ENCODE assay signal across 8 mouse cellular contexts in the genomic region with DNA sequence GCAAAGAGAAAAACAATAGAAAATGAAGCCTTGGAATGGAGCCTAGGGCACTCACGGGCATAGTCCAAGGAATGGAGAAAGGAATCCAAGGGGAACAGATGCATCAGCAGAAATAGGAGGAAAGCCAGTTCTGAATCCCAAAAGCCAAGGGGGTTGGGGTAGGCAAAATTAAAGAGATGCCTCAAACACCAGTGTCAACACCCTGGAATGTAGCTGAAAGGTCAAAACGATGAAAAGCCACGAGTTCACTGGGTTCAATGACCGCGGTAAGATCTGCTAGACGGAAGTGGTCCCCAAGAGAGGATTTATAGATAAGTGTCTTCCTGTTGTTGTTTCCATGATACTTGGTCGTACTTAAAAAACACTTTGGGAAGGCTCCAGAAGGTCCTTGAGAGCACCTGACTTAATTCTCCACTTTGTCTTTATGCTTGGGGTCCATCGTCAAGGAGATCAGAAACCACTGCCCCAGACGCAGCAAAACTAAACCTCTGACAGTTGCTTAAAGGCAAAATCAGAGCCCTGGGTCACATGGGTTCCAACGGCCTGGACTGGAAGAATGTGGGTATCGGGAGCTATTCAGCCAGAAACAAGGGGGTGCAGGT. TPM values are rescaled to one million over a fixed set of nuclear protein-coding genes. Genes with fewer than 3 reads are reported as not detected.
DNase-seq lines count a peak whose midpoint lies in the region; ATAC-seq lines count a peak whose summit lies in the region.

No protein-coding gene starts in this region.

- H3K9ac ChIP-seq in limb, embryonic 13.5 days: peak overlapping the region; percentile 85
- peak overlapping the region; percentile 88 for H3K9ac ChIP-seq in midbrain, embryonic 14.5 days (replicated peaks; ENCODE audit: low read length)

- WGBS in limb, embryonic 13.5 days: under 1% methylated on average over 11 of the region's 11 CpGs
- WGBS in midbrain, embryonic 14.5 days: 2% methylated on average over 11 of the region's 11 CpGs

- peaks cover 7% of the 10 kb centered on the region for H3K27me3 ChIP-seq in limb, embryonic 13.5 days
- no peaks in the 10 kb centered on the region for H3K27me3 ChIP-seq in midbrain, embryonic 14.5 days (ENCODE audit: control insufficient read depth, insufficient read depth, low read length)

- H3K4me1 ChIP-seq in limb, embryonic 13.5 days: peaks cover 19% of the 10 kb centered on the region
- H3K4me1 ChIP-seq in midbrain, embryonic 14.5 days (ENCODE audit: control insufficient read depth, insufficient read depth, low read length): peaks cover 15% of the 10 kb centered on the region

- DNase-seq in 3T3-L1 (ENCODE audit: low read depth, low spot score) (peak; percentile 60), ES-CJ7 (ENCODE audit: low read depth, low spot score) (peak; percentile 19)
- DNase-seq in embryo, embryonic 9.5 days (ENCODE audit: extremely low spot score): peak; percentile 29
- peak; percentile 17 for DNase-seq in heart, postnatal 4 days
- no peak for DNase-seq in midbrain, embryonic 14.5 days
- DNase-seq in frontal cortex, postnatal 10 days (ENCODE audit: low spot score in 2 of 2): no peak
- no peak for DNase-seq in left cerebral cortex, postnatal 4 days

- intact Hi-C loops in left cerebral cortex, postnatal 4 days (cut with DNase I): no loop called here

- no peak for ATAC-seq in limb, embryonic 13.5 days (ENCODE audit: low FRiP score, low read depth)
- no peak for ATAC-seq in midbrain, embryonic 14.5 days (ENCODE audit: low FRiP score, low TSS enrichment)

- peak overlapping the region; percentile 89 for H3K4me2 ChIP-seq in limb, embryonic 13.5 days (replicated peaks)
- H3K4me2 ChIP-seq in midbrain, embryonic 14.5 days (ENCODE audit: low read length): peak overlapping the region; percentile 69

- peak overlapping the region; percentile 86 for H3K4me3 ChIP-seq in limb, embryonic 13.5 days
- peak overlapping the region; percentile 88 for H3K4me3 ChIP-seq in midbrain, embryonic 14.5 days (replicated peaks; ENCODE audit: low read depth, low read length)

- H3K36me3 ChIP-seq in limb, embryonic 13.5 days: peaks cover 15% of the 10 kb centered on the region
- peaks cover 11% of the 10 kb centered on the region; the same call in 1 of the 2 replicates for H3K36me3 ChIP-seq in midbrain, embryonic 14.5 days (ENCODE audit: control insufficient read depth, insufficient read depth, low read length)

- peak overlapping the region; percentile 88 for H3K27ac ChIP-seq in limb, embryonic 13.5 days
- H3K27ac ChIP-seq in midbrain, embryonic 14.5 days (replicated peaks; ENCODE audit: low read depth, low read length): peak overlapping the region; percentile 83

- H3K9me3 ChIP-seq in limb, embryonic 13.5 days: no peaks in the 10 kb centered on the region
- H3K9me3 ChIP-seq in midbrain, embryonic 14.5 days (ENCODE audit: control insufficient read depth, low read length): no peaks in the 10 kb centered on the region

RNA-seq across cellular contexts. Expression of a gene that starts 0.7 kb away (rescaled TPM):
- 10 to 100 TPM; 53.6 to 54.1 TPM for total RNA-seq in heart, postnatal 4 days (2021)
- 76.4 and 82.7 TPM in 2 replicates for polyA plus RNA-seq in limb, embryonic 13.5 days (2015; fragmentation: Nextera tagmentation; extraction: Ambion mirVana)
- 118 and 155 TPM in 2 replicates for polyA plus RNA-seq in midbrain, embryonic 14.5 days (2014; fragmentation: Nextera tagmentation; extraction: Ambion mirVana)
- 100 to 1,000 TPM; 132 to 135 TPM for total RNA-seq in left cerebral cortex, postnatal 4 days (2021)

RNA-seq across cellular contexts. Expression of a gene that starts 10.6 kb away (rescaled TPM):
- total RNA-seq in heart, postnatal 4 days (2021): 10 to 100 TPM; 26.4 to 26.8 TPM
- polyA plus RNA-seq in limb, embryonic 13.5 days (2015; fragmentation: Nextera tagmentation; extraction: Ambion mirVana): 25.1 and 30.2 TPM in 2 replicates
- polyA plus RNA-seq in midbrain, embryonic 14.5 days (2014; fragmentation: Nextera tagmentation; extraction: Ambion mirVana): 23.7 and 24.0 TPM in 2 replicates
- total RNA-seq in left cerebral cortex, postnatal 4 days (2021): 1 to 10 TPM; 6.3 TPM

RNA-seq across cellular contexts. Expression of a gene that starts 33.2 kb away (rescaled TPM):
- 10 to 100 TPM; 78.8 to 81.1 TPM for total RNA-seq in heart, postnatal 4 days (2021)
- polyA plus RNA-seq in limb, embryonic 13.5 days (2015; fragmentation: Nextera tagmentation; extraction: Ambion mirVana): 200 and 201 TPM in 2 replicates
- 196 and 204 TPM in 2 replicates for polyA plus RNA-seq in midbrain, embryonic 14.5 days (2014; fragmentation: Nextera tagmentation; extraction: Ambion mirVana)
- 10 to 100 TPM; 70.9 to 72.6 TPM for total RNA-seq in left cerebral cortex, postnatal 4 days (2021)

Comparison
In these comparisons a context has a peak if more than half of its experiments do, and no peak if none do; other contexts are left out.
1. DNase-seq: peak in 3T3-L1 (single experiment), ES-CJ7 (single experiment), embryo, embryonic 9.5 days (single experiment) and heart, postnatal 4 days (single experiment); none in midbrain, embryonic 14.5 days (single experiment), frontal cortex, postnatal 10 days (0 of 2) and left cerebral cortex, postnatal 4 days (single experiment).